Mouse (Mus musculus): ENCODE data around the gene Iqgap2. TPM values are rescaled to one million over a fixed set of nuclear protein-coding genes. Genes with fewer than 3 reads are reported as not detected.

The Iqgap2 gene
- total RNA-seq, 2 experiments from 2014 or later, result 149 to 229 TPM

GRCm38 (mm10) chr13:95829431-95830171 lies 62.1 kb downstream of the Iqgap2 start:
- DNase-seq, result no peak

- no peak for DNase-seq
These were observed 63.1 kb downstream of the Iqgap2 start for GRCm38 (mm10) chr13:95828616-95829015.

- no peak for DNase-seq
These were observed 65.5 kb downstream of the Iqgap2 start for GRCm38 (mm10) chr13:95826178-95826577.

GRCm38 (mm10) chr13:95822918-95823317 lies 68.8 kb downstream of the Iqgap2 start:
- no peak for DNase-seq

GRCm38 (mm10) chr13:95820071-95820470 lies 71.7 kb downstream of the Iqgap2 start:
- DNase-seq, result peak; percentile 64 to 68

- peak; percentile 54 to 68 for DNase-seq
These were observed 72.8 kb downstream of the Iqgap2 start for GRCm38 (mm10) chr13:95818941-95819340.

GRCm38 (mm10) chr13:95813643-95814042 lies 78.1 kb downstream of the Iqgap2 start:
- no peak for DNase-seq

- no peak for DNase-seq
These were observed 80.9 kb downstream of the Iqgap2 start for GRCm38 (mm10) chr13:95810796-95811195.

GRCm38 (mm10) chr13:95807106-95807750 lies 84.5 kb downstream of the Iqgap2 start:
- no peak for DNase-seq

- peak; percentile 90 to 93 for DNase-seq
These were observed 86.1 kb downstream of the Iqgap2 start for GRCm38 (mm10) chr13:95805469-95806166.

GRCm38 (mm10) chr13:95804113-95804512 lies 87.6 kb downstream of the Iqgap2 start:
- DNase-seq, result no peak

- peak; percentile 40 to 71 for DNase-seq
These were observed 90.8 kb downstream of the Iqgap2 start for GRCm38 (mm10) chr13:95800925-95801324.

GRCm38 (mm10) chr13:95799322-95799721 lies 92.4 kb downstream of the Iqgap2 start:
- no peak for DNase-seq

GRCm38 (mm10) chr13:95798721-95799120 lies 93.0 kb downstream of the Iqgap2 start:
- no peak for DNase-seq

- no peak for DNase-seq
These were observed 94.2 kb downstream of the Iqgap2 start for GRCm38 (mm10) chr13:95797530-95797929.

GRCm38 (mm10) chr13:95794346-95794745 lies 97.4 kb downstream of the Iqgap2 start:
- DNase-seq, result no peak

GRCm38 (mm10) chr13:95790883-95791282 lies 100.8 kb downstream of the Iqgap2 start:
- no peak for DNase-seq

- peak in 1 of 2 experiments; percentile 40 for DNase-seq
These were observed 102.9 kb downstream of the Iqgap2 start for GRCm38 (mm10) chr13:95788631-95789376.

- peak; percentile 46 to 61 for DNase-seq
These were observed 108.8 kb downstream of the Iqgap2 start for GRCm38 (mm10) chr13:95782969-95783332.

- peak; percentile 67 to 70 for DNase-seq
These were observed 109.3 kb downstream of the Iqgap2 start for GRCm38 (mm10) chr13:95782311-95782968.

- DNase-seq, result no peak
These were observed 111.7 kb downstream of the Iqgap2 start for GRCm38 (mm10) chr13:95780038-95780437.

GRCm38 (mm10) chr13:95779261-95779660 lies 112.5 kb downstream of the Iqgap2 start:
- DNase-seq, result no peak
